Mouse (Mus musculus): ENCODE data around the gene Hoxa2. TPM values are rescaled to one million over a fixed set of nuclear protein-coding genes. Genes with fewer than 3 reads are reported as not detected.

Gene Hoxa2
- polyA plus RNA-seq, 1 experiment = 0.16 TPM

GRCm38 (mm10) chr6:52184668-52185067 is 20.0 kb upstream of the Hoxa2 start:
- H3K27me3 ChIP-seq (ENCODE audit: control insufficient read depth, insufficient read depth, insufficient read length) = no peaks in the 10 kb centered on the region
- no peaks in the 10 kb centered on the region for H3K79me3 ChIP-seq (ENCODE audit: low read depth)
- H3K4me3 ChIP-seq (ENCODE audit: insufficient read depth, poor library complexity, severe bottlenecking) = no peak overlapping the region
- TF ChIP-seq USF1 (IDR thresholded peaks at IDR 0.05; ENCODE audit: low read depth) (no peak), MYOD1 (IDR thresholded peaks at IDR 0.05; ENCODE audit: control insufficient read depth, insufficient read length, low read depth) (no peak), FOSL1 (IDR thresholded peaks at IDR 0.05; ENCODE audit: insufficient read depth, low read length, poor library complexity, severe bottlenecking) (no peak), CTCF (IDR thresholded peaks at IDR 0.05; ENCODE audit: control insufficient read depth, insufficient read depth, insufficient read length) (no peak), MYOG (IDR thresholded peaks at IDR 0.05; ENCODE audit: control insufficient read depth, extremely low read depth, insufficient read length) (no peak)
- H3K36me3 ChIP-seq (ENCODE audit: control insufficient read depth, insufficient read depth) = no peaks in the 10 kb centered on the region
- no peak overlapping the region for H3ac ChIP-seq (ENCODE audit: control insufficient read depth, insufficient read length, low read depth)
- no peaks in the 10 kb centered on the region for H3K79me2 ChIP-seq (ENCODE audit: control insufficient read depth, insufficient read depth)

GRCm38 (mm10) chr6:52183311-52184080 is 18.9 kb upstream of the Hoxa2 start:
- no peaks in the 10 kb centered on the region for H3K27me3 ChIP-seq (ENCODE audit: control insufficient read depth, insufficient read depth, insufficient read length)
- no peaks in the 10 kb centered on the region for H3K79me3 ChIP-seq (ENCODE audit: low read depth)
- no peaks in the 10 kb centered on the region for H3K36me3 ChIP-seq (ENCODE audit: control insufficient read depth, insufficient read depth)
- H3K4me3 ChIP-seq (ENCODE audit: insufficient read depth, poor library complexity, severe bottlenecking) = no peak overlapping the region
- TF ChIP-seq MAX (IDR thresholded peaks at IDR 0.05) = no peak
- TF ChIP-seq MYOG (IDR thresholded peaks at IDR 0.05; ENCODE audit: control insufficient read depth, extremely low read depth, insufficient read length) = no peak
- TF ChIP-seq CTCF (IDR thresholded peaks at IDR 0.05; ENCODE audit: control insufficient read depth, insufficient read depth, insufficient read length) = no peak
- TF ChIP-seq CEBPB (IDR thresholded peaks at IDR 0.05; ENCODE audit: low read depth) = no peak
- no peak for TF ChIP-seq MYOD1 (IDR thresholded peaks at IDR 0.05; ENCODE audit: control insufficient read depth, insufficient read length, low read depth)
- TF ChIP-seq USF1 (IDR thresholded peaks at IDR 0.05; ENCODE audit: low read depth) = no peak
- no peak for TF ChIP-seq FOSL1 (IDR thresholded peaks at IDR 0.05; ENCODE audit: insufficient read depth, low read length, poor library complexity, severe bottlenecking)
- H3K79me2 ChIP-seq (ENCODE audit: control insufficient read depth, insufficient read depth) = no peaks in the 10 kb centered on the region
- H3ac ChIP-seq (ENCODE audit: control insufficient read depth, insufficient read length, low read depth) = no peak overlapping the region

GRCm38 (mm10) chr6:52182793-52183192 is 18.2 kb upstream of the Hoxa2 start:
- no peak overlapping the region for H3K4me3 ChIP-seq (ENCODE audit: insufficient read depth, poor library complexity, severe bottlenecking)
- TF ChIP-seq MYOD1 (IDR thresholded peaks at IDR 0.05; ENCODE audit: control insufficient read depth, insufficient read length, low read depth) (no peak), MAX (IDR thresholded peaks at IDR 0.05) (no peak), FOSL1 (IDR thresholded peaks at IDR 0.05; ENCODE audit: insufficient read depth, low read length, poor library complexity, severe bottlenecking) (no peak), MYOG (IDR thresholded peaks at IDR 0.05; ENCODE audit: control insufficient read depth, extremely low read depth, insufficient read length) (no peak), CEBPB (IDR thresholded peaks at IDR 0.05; ENCODE audit: low read depth) (no peak), USF1 (IDR thresholded peaks at IDR 0.05; ENCODE audit: low read depth) (no peak), CTCF (IDR thresholded peaks at IDR 0.05; ENCODE audit: control insufficient read depth, insufficient read depth, insufficient read length) (no peak)

GRCm38 (mm10) chr6:52182030-52182429 is 17.4 kb upstream of the Hoxa2 start:
- Histone ChIP-seq H3K36me3 (ENCODE audit: control insufficient read depth, insufficient read depth) (no peaks in the 10 kb centered on the region), H3K79me3 (ENCODE audit: low read depth) (no peaks in the 10 kb centered on the region), H3K4me3 (ENCODE audit: insufficient read depth, poor library complexity, severe bottlenecking) (no peak overlapping the region), H3ac (ENCODE audit: control insufficient read depth, insufficient read length, low read depth) (no peak overlapping the region), H3K27me3 (ENCODE audit: control insufficient read depth, insufficient read depth, insufficient read length) (no peaks in the 10 kb centered on the region), H3K79me2 (ENCODE audit: control insufficient read depth, insufficient read depth) (no peaks in the 10 kb centered on the region)
- TF ChIP-seq FOSL1 (IDR thresholded peaks at IDR 0.05; ENCODE audit: insufficient read depth, low read length, poor library complexity, severe bottlenecking) (no peak), USF1 (IDR thresholded peaks at IDR 0.05; ENCODE audit: low read depth) (no peak), MYOG (IDR thresholded peaks at IDR 0.05; ENCODE audit: control insufficient read depth, extremely low read depth, insufficient read length) (no peak), CTCF (IDR thresholded peaks at IDR 0.05; ENCODE audit: control insufficient read depth, insufficient read depth, insufficient read length) (no peak), MAX (IDR thresholded peaks at IDR 0.05) (no peak), CEBPB (IDR thresholded peaks at IDR 0.05; ENCODE audit: low read depth) (no peak), MYOD1 (IDR thresholded peaks at IDR 0.05; ENCODE audit: control insufficient read depth, insufficient read length, low read depth) (no peak)

More at GRCm38 (mm10) chr6:52182793-52183192, 18.2 kb upstream of the Hoxa2 start:
- Histone ChIP-seq H3K79me3 (ENCODE audit: low read depth) (no peaks in the 10 kb centered on the region), H3K36me3 (ENCODE audit: control insufficient read depth, insufficient read depth) (no peaks in the 10 kb centered on the region), H3K27me3 (ENCODE audit: control insufficient read depth, insufficient read depth, insufficient read length) (no peaks in the 10 kb centered on the region), H3ac (ENCODE audit: control insufficient read depth, insufficient read length, low read depth) (no peak overlapping the region), H3K79me2 (ENCODE audit: control insufficient read depth, insufficient read depth) (no peaks in the 10 kb centered on the region)

GRCm38 (mm10) chr6:52180726-52181125 is 16.1 kb upstream of the Hoxa2 start:
- Histone ChIP-seq H3K79me2 (ENCODE audit: control insufficient read depth, insufficient read depth) (no peaks in the 10 kb centered on the region), H3K36me3 (ENCODE audit: control insufficient read depth, insufficient read depth) (no peaks in the 10 kb centered on the region), H3K4me3 (ENCODE audit: insufficient read depth, poor library complexity, severe bottlenecking) (no peak overlapping the region), H3K79me3 (ENCODE audit: low read depth) (no peaks in the 10 kb centered on the region), H3K27me3 (ENCODE audit: control insufficient read depth, insufficient read depth, insufficient read length) (no peaks in the 10 kb centered on the region), H3ac (ENCODE audit: control insufficient read depth, insufficient read length, low read depth) (no peak overlapping the region)
- TF ChIP-seq FOSL1 (IDR thresholded peaks at IDR 0.05; ENCODE audit: insufficient read depth, low read length, poor library complexity, severe bottlenecking) (no peak), MYOG (IDR thresholded peaks at IDR 0.05; ENCODE audit: control insufficient read depth, extremely low read depth, insufficient read length) (no peak), MYOD1 (IDR thresholded peaks at IDR 0.05; ENCODE audit: control insufficient read depth, insufficient read length, low read depth) (no peak), USF1 (IDR thresholded peaks at IDR 0.05; ENCODE audit: low read depth) (no peak), CTCF (IDR thresholded peaks at IDR 0.05; ENCODE audit: control insufficient read depth, insufficient read depth, insufficient read length) (no peak), CEBPB (IDR thresholded peaks at IDR 0.05; ENCODE audit: low read depth) (no peak), MAX (IDR thresholded peaks at IDR 0.05) (no peak)
